Mouse (Mus musculus): ENCODE measurements around the gene Tagln2. TPM values are rescaled to one million over a fixed set of nuclear protein-coding genes. Genes with fewer than 3 reads are reported as not detected.
A peak's percentile ranks its signal among the peaks of the same experiment; 100 is the strongest.

The Tagln2 gene
- 662 and 695 TPM in 2 replicates for polyA plus RNA-seq (2015; fragmentation: Nextera tagmentation; extraction: Ambion mirVana)

GRCm38 (mm10) chr1:172499765-172500441 lies at the start of gene Tagln2:
Tagln2 (plus strand) TSS chr1:172500047.
- H3K9ac ChIP-seq (ENCODE audit: low read length) = peak within 1 kb of the TSS; percentile 79
- H3K27me3 ChIP-seq (ENCODE audit: control insufficient read depth, insufficient read depth, low read depth, low read length) = no peaks in the 10 kb centered on the region
- H3K4me1 ChIP-seq (replicated peaks; ENCODE audit: control insufficient read depth, insufficient read depth, low read length) = peaks cover 35% of the 10 kb centered on the region
- ATAC-seq (ENCODE audit: low read depth) = peak; percentile 71
- H3K27ac ChIP-seq (ENCODE audit: low read length) = peak within 1 kb of the TSS; percentile 97
- H3K4me3 ChIP-seq (ENCODE audit: low read length) = peak within 1 kb of the TSS; percentile 67
- peak within 1 kb of the TSS; percentile 61 for H3K4me2 ChIP-seq (ENCODE audit: low read depth, low read length)
- 3% methylated on average over 30 of the region's 30 CpGs for WGBS
- H3K9me3 ChIP-seq (ENCODE audit: control insufficient read depth, low read length) = no peaks in the 10 kb centered on the region
- peaks cover 2% of the 10 kb centered on the region; the same call in 1 of the 2 replicates for H3K36me3 ChIP-seq (ENCODE audit: control insufficient read depth, insufficient read depth, low read length)

GRCm38 (mm10) chr1:172450226-172450625 lies 49.6 kb upstream of the Tagln2 start:
- H3K27ac ChIP-seq (ENCODE audit: low read length) = no peak overlapping the region
- H3K27me3 ChIP-seq (ENCODE audit: control insufficient read depth, insufficient read depth, low read depth, low read length) = no peaks in the 10 kb centered on the region
- no peak overlapping the region for H3K4me2 ChIP-seq (ENCODE audit: low read depth, low read length)
- WGBS = 42% methylated on average over 2 of the region's 2 CpGs
- H3K4me1 ChIP-seq (replicated peaks; ENCODE audit: control insufficient read depth, insufficient read depth, low read length) = no peaks in the 10 kb centered on the region
- no peak for ATAC-seq (ENCODE audit: low read depth)
- H3K9ac ChIP-seq (ENCODE audit: low read length) = no peak overlapping the region
- H3K4me3 ChIP-seq (ENCODE audit: low read length) = no peak overlapping the region
- no peaks in the 10 kb centered on the region for H3K36me3 ChIP-seq (ENCODE audit: control insufficient read depth, insufficient read depth, low read length)
- no peaks in the 10 kb centered on the region for H3K9me3 ChIP-seq (ENCODE audit: control insufficient read depth, low read length)

GRCm38 (mm10) chr1:172450848-172451470 lies 48.9 kb upstream of the Tagln2 start:
- Histone ChIP-seq H3K27me3 (ENCODE audit: control insufficient read depth, insufficient read depth, low read depth, low read length) (no peaks in the 10 kb centered on the region), H3K36me3 (ENCODE audit: control insufficient read depth, insufficient read depth, low read length) (no peaks in the 10 kb centered on the region), H3K9me3 (ENCODE audit: control insufficient read depth, low read length) (no peaks in the 10 kb centered on the region), H3K4me2 (ENCODE audit: low read depth, low read length) (no peak overlapping the region), H3K27ac (ENCODE audit: low read length) (no peak overlapping the region), H3K9ac (ENCODE audit: low read length) (no peak overlapping the region), H3K4me1 (replicated peaks; ENCODE audit: control insufficient read depth, insufficient read depth, low read length) (no peaks in the 10 kb centered on the region), H3K4me3 (ENCODE audit: low read length) (no peak overlapping the region)
- ATAC-seq (ENCODE audit: low read depth) = no peak
- WGBS = 35% methylated on average over 17 of the region's 17 CpGs

- no peak for ATAC-seq (ENCODE audit: low read depth)
- Histone ChIP-seq H3K36me3 (ENCODE audit: control insufficient read depth, insufficient read depth, low read length) (no peaks in the 10 kb centered on the region), H3K4me3 (ENCODE audit: low read length) (no peak overlapping the region), H3K27ac (ENCODE audit: low read length) (no peak overlapping the region), H3K4me1 (replicated peaks; ENCODE audit: control insufficient read depth, insufficient read depth, low read length) (no peaks in the 10 kb centered on the region), H3K9me3 (ENCODE audit: control insufficient read depth, low read length) (no peaks in the 10 kb centered on the region), H3K4me2 (ENCODE audit: low read depth, low read length) (no peak overlapping the region), H3K9ac (ENCODE audit: low read length) (no peak overlapping the region), H3K27me3 (ENCODE audit: control insufficient read depth, insufficient read depth, low read depth, low read length) (no peaks in the 10 kb centered on the region)
- whole genome bisulfite sequencing = 71% methylated on average over 2 of the region's 2 CpGs
Observed at GRCm38 (mm10) chr1:172452911-172453310, 46.9 kb upstream of the Tagln2 start.

GRCm38 (mm10) chr1:172453810-172454209 lies 46.0 kb upstream of the Tagln2 start:
- Histone ChIP-seq H3K4me1 (replicated peaks; ENCODE audit: control insufficient read depth, insufficient read depth, low read length) (no peaks in the 10 kb centered on the region), H3K9ac (ENCODE audit: low read length) (no peak overlapping the region), H3K36me3 (ENCODE audit: control insufficient read depth, insufficient read depth, low read length) (no peaks in the 10 kb centered on the region), H3K9me3 (ENCODE audit: control insufficient read depth, low read length) (no peaks in the 10 kb centered on the region), H3K4me2 (ENCODE audit: low read depth, low read length) (no peak overlapping the region), H3K27ac (ENCODE audit: low read length) (no peak overlapping the region), H3K27me3 (ENCODE audit: control insufficient read depth, insufficient read depth, low read depth, low read length) (no peaks in the 10 kb centered on the region), H3K4me3 (ENCODE audit: low read length) (no peak overlapping the region)
- WGBS = 82% methylated on average over 2 of the region's 2 CpGs
- no peak for ATAC-seq (ENCODE audit: low read depth)

GRCm38 (mm10) chr1:172455416-172455815 lies 44.4 kb upstream of the Tagln2 start:
- H3K4me1 ChIP-seq (replicated peaks; ENCODE audit: control insufficient read depth, insufficient read depth, low read length) = no peaks in the 10 kb centered on the region
- ATAC-seq (ENCODE audit: low read depth) = no peak
- WGBS = 18% methylated on average over 4 of the region's 4 CpGs
- H3K4me2 ChIP-seq (ENCODE audit: low read depth, low read length) = no peak overlapping the region
- no peaks in the 10 kb centered on the region for H3K9me3 ChIP-seq (ENCODE audit: control insufficient read depth, low read length)
- no peaks in the 10 kb centered on the region for H3K36me3 ChIP-seq (ENCODE audit: control insufficient read depth, insufficient read depth, low read length)
- no peak overlapping the region for H3K27ac ChIP-seq (ENCODE audit: low read length)
- H3K27me3 ChIP-seq (ENCODE audit: control insufficient read depth, insufficient read depth, low read depth, low read length) = no peaks in the 10 kb centered on the region
- H3K4me3 ChIP-seq (ENCODE audit: low read length) = no peak overlapping the region
- no peak overlapping the region for H3K9ac ChIP-seq (ENCODE audit: low read length)

GRCm38 (mm10) chr1:172456001-172456677 lies 43.7 kb upstream of the Tagln2 start:
- Histone ChIP-seq H3K36me3 (ENCODE audit: control insufficient read depth, insufficient read depth, low read length) (no peaks in the 10 kb centered on the region), H3K27ac (ENCODE audit: low read length) (no peak overlapping the region), H3K9ac (ENCODE audit: low read length) (no peak overlapping the region), H3K27me3 (ENCODE audit: control insufficient read depth, insufficient read depth, low read depth, low read length) (no peaks in the 10 kb centered on the region), H3K4me1 (replicated peaks; ENCODE audit: control insufficient read depth, insufficient read depth, low read length) (no peaks in the 10 kb centered on the region), H3K4me3 (ENCODE audit: low read length) (no peak overlapping the region), H3K4me2 (ENCODE audit: low read depth, low read length) (no peak overlapping the region), H3K9me3 (ENCODE audit: control insufficient read depth, low read length) (no peaks in the 10 kb centered on the region)
- WGBS = 57% methylated on average over 7 of the region's 7 CpGs
- peak; percentile 47 for ATAC-seq (ENCODE audit: low read depth)

- Histone ChIP-seq H3K4me3 (ENCODE audit: low read length) (no peak overlapping the region), H3K27ac (ENCODE audit: low read length) (no peak overlapping the region), H3K9me3 (ENCODE audit: control insufficient read depth, low read length) (no peaks in the 10 kb centered on the region), H3K4me1 (replicated peaks; ENCODE audit: control insufficient read depth, insufficient read depth, low read length) (no peaks in the 10 kb centered on the region), H3K9ac (ENCODE audit: low read length) (no peak overlapping the region), H3K36me3 (ENCODE audit: control insufficient read depth, insufficient read depth, low read length) (no peaks in the 10 kb centered on the region), H3K4me2 (ENCODE audit: low read depth, low read length) (no peak overlapping the region), H3K27me3 (ENCODE audit: control insufficient read depth, insufficient read depth, low read depth, low read length) (no peaks in the 10 kb centered on the region)
- ATAC-seq (ENCODE audit: low read depth) = no peak
- WGBS = 69% methylated on average over 3 of the region's 3 CpGs
Observed at GRCm38 (mm10) chr1:172457196-172457595, 42.7 kb upstream of the Tagln2 start.

- no peaks in the 10 kb centered on the region for H3K4me1 ChIP-seq (replicated peaks; ENCODE audit: control insufficient read depth, insufficient read depth, low read length)
Observed at GRCm38 (mm10) chr1:172458041-172458440, 41.8 kb upstream of the Tagln2 start.

More at GRCm38 (mm10) chr1:172458041-172458440, 41.8 kb upstream of the Tagln2 start:
- no peak overlapping the region for H3K4me2 ChIP-seq (ENCODE audit: low read depth, low read length)
- no peak overlapping the region for H3K9ac ChIP-seq (ENCODE audit: low read length)
- no peak overlapping the region for H3K27ac ChIP-seq (ENCODE audit: low read length)
- H3K9me3 ChIP-seq (ENCODE audit: control insufficient read depth, low read length) = no peaks in the 10 kb centered on the region
- 76% methylated on average over 3 of the region's 3 CpGs for WGBS
- H3K36me3 ChIP-seq (ENCODE audit: control insufficient read depth, insufficient read depth, low read length) = no peaks in the 10 kb centered on the region
- no peak overlapping the region for H3K4me3 ChIP-seq (ENCODE audit: low read length)
- H3K27me3 ChIP-seq (ENCODE audit: control insufficient read depth, insufficient read depth, low read depth, low read length) = no peaks in the 10 kb centered on the region
- ATAC-seq (ENCODE audit: low read depth) = no peak

Data from lung, embryonic 16.5 days (tissue).